Mouse (Mus musculus) thymus, postnatal 14 days (tissue): Measurements from ENCODE around the gene Itgb7.
A peak's percentile ranks its signal among the peaks of the same experiment; 100 is the strongest.
"Not testable (repeated sequence)": the region's sequence is repeated elsewhere in the genome, so short reads cannot be mapped to it uniquely, and the experiment has no call there.

Experiments
- DNase-seq: peaks from one replicate; pipeline ENCODE4 v3.0.0; 2021

Gene Itgb7

DNA sequence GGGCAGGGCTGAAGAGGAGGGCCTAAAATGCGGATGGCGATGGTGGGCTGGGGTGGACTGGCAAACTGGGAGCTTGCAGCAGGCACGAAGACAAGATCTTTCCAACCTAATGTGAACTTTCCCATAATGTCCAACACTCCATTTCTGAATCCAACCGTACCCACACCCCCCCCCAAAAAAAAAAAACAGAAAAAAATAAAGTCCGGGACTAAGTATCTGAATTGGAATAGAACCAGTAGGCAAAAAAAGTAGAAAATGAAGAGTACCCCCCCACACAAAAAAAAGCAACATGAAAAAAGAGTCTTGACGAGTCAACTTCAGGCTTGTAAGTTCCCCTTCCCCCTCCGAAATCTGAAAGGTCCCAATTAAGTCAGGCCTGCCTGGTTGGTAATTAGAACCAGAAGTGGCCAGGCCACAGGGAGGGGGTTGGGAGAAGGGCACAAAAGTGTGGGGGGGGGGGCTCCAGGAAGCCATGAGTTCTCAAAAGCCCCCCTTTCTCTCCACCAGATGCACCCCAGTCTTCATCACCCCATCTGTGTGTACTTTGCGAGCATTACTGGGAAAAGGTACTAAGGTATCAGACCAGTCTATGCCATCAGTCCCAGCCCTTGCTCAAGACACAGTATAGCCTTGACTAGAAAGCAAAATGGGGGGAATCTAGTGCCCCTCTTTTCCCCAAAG lies 16.5 kb upstream of the Itgb7 start:
- DNase-seq = no peak

DNA sequence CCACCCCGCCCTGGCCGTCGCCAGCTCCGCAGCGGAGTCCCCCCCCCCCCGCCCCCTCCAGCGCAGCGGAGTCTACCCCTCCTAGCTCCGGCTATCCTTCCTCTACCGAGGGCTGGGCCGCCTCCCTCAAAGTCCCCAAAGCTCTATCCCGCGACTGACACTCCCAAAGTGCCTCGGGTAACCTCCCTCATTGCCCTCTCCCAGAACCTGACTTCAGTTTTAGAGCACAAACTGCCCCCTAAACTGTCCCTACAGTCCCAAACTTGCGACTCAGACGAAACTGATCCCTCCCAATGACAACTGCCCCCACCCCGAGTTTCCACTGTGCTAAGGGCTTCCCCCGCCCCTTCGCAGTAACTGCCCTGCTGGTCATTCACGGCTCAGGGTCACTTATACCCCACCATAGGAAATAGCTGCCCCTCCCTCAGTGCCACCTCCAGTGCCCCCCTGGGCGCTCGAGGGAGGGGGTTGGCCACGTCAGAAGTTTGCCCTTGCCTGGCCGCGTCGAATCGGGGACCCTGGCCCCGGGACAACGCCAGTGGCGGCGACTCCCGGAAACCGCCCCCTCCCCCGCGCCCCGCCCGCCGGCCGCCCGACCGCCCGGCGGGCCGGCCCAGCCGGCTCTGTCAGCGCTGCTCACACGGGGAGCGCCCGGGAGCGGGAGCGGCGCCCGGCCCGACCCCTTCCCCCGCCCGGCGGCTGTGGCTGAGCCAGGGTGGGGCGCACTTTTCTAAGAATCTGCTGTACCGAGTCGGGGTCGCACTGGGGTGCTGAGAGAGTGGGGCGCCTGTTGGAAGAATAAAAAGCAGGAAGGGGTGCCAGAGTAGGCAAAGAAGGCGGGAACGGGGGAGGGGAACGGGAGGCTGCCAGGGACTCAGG lies 15.7 kb upstream of the Itgb7 start:
- peak; percentile 53 for DNase-seq

DNA sequence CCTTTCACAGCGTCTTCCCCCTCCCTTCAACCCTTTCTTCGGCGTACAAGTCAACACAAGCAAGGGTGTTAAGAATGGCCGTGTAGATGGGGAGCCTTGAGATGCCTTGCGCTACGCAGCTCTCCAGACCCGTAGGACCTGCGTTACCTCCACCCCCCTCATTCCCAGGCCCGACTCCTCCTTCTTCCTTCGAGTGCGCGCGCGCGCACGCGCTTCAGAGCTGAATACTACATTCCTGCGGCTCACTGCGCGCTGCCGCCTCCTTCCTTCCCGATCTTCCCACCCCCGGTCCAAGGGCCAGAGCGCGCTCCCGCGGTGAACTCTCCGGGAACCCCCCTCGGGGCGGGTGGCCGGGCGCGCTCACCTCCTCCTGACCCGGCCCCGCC lies 15.1 kb upstream of the Itgb7 start:
- DNase-seq = peak; percentile 72

DNA sequence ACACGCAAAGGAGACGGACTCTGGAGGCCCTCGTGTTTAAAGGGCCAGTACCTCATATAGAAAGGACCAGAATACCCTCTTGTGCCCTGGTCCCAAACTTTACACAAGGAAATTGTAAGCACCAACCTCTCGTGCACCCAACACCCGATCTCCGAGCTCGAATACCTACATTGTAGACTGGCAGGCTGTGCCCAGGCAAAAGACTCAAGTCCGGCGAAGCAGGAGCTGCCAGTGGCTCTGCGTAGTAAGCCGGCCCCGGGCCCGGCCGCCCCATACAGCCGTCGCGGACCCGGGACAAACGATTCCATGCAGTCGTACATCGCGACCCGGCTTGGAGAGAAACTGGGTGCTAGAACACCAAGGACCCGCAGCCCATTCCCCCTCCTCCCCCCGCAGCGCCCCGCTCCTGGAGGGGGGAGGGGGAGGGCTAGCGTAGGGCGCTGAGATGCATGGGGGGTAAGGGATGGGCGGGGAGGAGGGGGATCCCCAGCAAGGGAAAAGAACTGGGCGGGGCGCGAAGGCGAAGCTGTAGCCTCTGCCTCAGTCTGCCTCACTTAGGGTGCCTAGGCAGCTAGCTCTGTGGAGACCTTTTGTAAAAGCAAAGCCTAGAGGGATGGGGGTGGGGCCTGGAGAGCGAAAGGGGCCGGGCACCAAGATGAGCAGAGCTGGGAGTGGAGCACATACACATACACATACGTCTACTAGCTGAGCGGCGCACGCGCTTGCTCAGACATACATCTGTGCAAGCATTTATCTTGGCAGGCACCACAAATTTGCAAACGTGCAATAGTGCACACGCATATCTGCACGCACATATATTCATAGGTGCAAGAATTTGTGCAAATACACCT lies 14.4 kb upstream of the Itgb7 start:
- DNase-seq = peak; percentile 74

DNA sequence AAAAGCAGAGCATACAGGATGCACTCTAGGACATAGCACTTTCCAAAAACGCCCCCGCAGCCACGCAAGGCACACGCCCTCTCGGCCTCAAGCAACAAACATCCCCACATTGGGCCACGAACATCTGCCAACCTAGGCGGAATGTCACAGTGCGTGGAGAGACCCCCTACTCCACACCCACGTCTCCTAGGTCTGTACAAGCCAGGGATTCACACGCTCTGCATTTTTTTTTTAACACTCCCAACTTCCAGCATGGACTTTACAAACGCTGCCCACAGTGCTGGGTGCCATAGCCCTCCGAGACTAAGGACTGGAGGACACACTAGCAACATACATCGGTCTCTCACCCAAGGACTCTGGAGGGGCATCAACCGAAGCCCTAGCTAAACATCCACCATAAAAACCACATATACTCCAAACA lies 13.7 kb upstream of the Itgb7 start:
- no peak for DNase-seq

DNA sequence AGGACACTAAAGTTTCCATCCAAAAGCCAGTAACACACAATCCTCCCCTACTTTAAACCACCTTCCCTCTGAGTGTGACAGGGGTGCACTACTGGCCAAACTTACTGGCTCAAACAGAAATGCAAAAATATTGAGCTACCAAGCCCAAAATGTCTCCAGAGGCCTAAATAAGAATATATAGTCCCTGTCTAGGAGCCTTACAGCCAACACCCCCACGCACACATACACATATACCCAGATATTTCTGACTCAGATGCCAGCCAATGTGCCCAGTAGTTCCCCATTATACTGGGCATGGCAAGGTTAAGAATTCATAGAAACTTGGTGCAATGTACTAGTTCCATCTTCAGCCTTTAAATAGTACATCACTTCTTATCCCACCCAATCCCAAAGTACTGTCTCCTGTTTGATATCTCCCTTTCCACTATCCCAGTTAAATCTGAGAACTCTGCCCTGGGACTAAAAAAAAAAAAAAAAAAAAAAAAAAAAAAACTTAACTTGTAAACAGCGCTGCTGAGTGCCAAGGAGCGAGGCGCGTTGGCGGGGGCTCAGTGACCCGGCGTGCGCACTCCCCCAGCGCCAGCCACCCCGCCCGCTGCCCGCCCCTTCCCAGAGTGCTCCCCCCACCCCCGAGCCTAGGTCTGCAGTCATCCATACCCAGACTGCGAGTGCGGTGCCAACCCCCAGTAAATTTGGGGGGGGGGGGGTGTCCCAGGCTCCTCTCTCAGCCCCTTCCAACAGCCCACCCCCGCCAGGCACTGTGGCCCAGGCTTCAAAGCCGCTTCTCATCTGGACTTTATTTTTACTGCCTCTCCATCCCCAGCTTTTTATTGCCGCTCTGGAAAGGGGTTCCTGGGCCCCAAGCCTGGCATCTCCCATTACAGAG lies 12.8 kb upstream of the Itgb7 start:
- DNase-seq = no peak

GRCm38 (mm10) chr15:102243229-102244190 lies 11.8 kb upstream of the Itgb7 start:
- DNase-seq = no peak

DNA sequence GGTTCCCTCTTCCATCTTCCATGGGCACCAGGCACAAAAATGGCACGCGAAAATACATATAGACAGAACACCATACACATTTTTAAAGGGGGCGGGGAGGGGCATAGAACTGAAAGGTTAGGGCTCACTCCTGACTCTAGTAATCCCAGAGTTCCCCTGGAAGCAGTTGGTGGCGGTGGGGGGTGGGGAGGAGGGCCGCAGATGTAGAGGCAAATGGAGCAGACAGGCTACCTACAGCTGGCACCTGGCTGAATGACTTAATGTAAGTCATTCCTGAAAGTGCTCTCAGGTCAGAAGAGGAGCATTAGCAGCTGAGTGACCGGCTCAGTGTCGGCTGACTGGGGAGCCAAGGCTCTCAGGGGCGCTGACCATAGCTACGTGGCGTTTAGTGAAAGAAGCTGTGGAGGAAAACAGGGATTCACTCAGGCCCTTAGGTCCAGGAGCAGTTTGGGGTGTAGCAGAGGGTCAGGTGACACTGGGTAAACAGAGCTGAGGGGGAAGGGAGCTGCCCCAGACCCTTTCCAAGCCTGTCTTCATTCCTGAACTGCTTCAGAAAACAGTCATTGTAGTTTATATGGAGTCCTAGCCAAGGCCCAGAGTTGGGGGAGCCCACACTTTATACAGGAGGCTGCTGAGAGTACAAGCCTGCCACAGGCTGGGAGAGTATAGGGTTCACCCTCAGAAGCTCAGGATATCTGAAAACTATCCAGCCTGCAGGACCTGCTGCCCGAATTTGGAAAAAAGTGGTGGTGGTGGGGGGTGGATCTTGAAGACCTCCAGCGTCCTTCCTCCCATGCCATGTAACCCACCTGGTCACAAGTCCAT lies 10.9 kb upstream of the Itgb7 start:
- DNase-seq = no peak

GRCm38 (mm10) chr15:102240607-102241006 lies 8.9 kb upstream of the Itgb7 start:
- no peak for DNase-seq

DNA sequence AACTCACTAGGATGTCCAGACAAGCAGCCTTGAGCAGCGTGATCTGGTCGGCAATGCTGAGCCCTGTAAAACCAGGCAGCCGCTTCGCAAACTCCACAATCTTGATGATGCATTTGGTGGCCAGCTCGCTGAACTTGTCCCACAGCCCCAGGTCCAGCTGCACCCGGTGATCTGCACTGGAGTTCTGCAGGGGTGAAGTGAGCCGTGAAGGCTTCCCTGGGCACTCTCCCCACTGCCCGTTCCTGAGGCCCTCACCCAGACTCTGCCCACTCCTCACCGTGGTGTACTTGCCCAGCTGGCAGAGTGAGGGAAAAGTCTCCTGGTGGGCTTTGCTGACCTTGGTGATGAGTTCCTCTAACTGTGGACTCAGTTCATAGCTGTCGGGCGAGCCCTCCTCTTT lies 8.1 kb upstream of the Itgb7 start:
- DNase-seq = no peak

- DNase-seq = peak; percentile 85
These were observed 7.5 kb upstream of the Itgb7 start for GRCm38 (mm10) chr15:102239260-102239590.

GRCm38 (mm10) chr15:102238543-102239259 lies 7.0 kb upstream of the Itgb7 start:
- no peak for DNase-seq

- peak; percentile 42 for DNase-seq
These were observed 3.8 kb upstream of the Itgb7 start for GRCm38 (mm10) chr15:102235371-102236027.

DNA sequence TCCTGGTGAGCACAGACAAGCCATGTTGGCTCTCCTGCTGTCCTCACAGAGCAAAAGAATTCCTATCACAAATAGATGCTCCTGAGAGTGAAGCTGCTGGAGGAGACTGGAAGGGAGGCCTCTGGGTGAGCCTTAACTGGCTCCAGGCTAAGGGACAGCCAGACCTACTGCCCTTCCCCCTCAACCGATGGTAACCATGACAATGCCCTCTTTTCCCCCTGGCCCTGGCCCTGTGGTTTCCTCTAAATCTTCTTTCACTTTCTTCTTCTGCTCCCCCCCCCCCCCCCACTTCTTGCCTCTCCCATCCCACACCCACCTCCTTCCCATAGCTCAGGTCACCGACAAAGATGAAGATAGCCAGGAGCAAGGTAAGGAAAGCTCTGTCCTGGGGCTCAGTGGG lies 2.2 kb upstream of the Itgb7 start:
- DNase-seq = peak; percentile 49

DNA sequence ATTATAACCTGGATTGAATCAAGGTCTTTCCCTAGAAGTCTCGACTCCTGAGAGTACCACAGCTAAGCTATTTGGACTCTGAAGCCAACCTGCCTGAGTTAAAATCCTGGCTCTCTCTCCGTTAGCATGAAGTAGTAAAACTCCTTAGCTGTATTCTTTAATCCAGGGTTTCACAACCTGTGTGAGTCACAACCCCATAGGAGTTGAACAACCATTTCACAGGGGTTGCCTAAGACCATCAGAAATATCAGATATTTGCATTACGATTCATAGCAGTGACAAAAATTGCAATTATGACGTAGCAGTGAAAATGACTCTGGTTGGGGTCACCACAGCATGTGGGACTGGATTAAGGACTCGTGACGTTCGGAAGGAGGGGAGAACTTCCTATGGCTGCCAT lies 1.0 kb upstream of the Itgb7 start:
- DNase-seq = no peak

DNA sequence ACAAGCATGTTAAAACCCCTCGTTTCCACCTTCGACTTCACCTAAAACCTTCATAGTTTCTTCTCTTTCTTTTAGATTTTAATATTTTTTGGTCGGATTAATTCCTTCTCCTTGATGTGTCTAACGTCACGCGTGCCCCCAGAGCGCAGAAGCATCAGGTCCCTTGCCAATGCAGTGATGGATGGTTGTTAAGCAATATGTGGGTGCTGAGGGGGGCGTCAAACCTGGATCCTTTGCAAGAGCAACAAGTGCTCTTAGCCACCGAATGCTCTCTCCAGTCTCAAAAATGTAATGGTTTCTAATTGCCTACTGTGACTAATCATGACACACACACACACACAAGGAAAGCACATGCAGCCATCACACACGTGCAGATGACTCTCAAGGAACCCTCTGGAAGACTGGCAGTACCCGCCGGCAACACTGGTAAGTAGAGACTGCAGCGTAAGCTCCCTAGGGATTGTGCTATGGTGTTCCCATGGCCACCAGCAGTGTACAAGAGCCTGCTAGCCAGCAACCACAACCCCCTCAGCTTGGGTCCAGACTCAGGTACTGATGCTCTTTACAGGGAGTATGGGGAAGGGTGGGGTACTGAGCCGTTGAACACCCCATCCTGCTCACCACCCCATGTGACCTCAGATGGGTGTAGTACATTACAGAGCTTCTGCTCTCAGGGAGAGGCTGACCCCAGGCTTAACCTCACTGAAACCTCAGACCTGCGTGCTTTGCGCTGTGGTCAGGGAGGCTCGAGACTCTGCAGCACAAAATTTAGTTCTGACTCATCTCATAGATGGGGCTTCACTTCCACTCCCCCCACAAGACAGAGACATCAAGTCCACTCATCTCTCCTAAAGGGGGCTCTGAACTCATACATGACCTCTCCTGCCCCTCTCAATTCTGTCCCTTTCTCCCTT lies 1.1 kb downstream of the Itgb7 start:
- DNase-seq = peak; percentile 35

- DNase-seq = not testable (repeated sequence)
These were observed 6.1 kb downstream of the Itgb7 start for GRCm38 (mm10) chr15:102225619-102226018.
